Mouse (Mus musculus) limb, embryonic 12.5 days (tissue): Measurements from ENCODE around the gene Speg. TPM values are rescaled to one million over a fixed set of nuclear protein-coding genes. Genes with fewer than 3 reads are reported as not detected.

Source experiments
- ATAC-seq: fragments of 200-750 bp; cut with Nextera tagmentation; 2 replicates; pipeline ENCODE4 v1.8.0; 2017; ENCODE audit warnings: low read depth, moderate TSS enrichment; ENCODE audit not compliant: insufficient number of reproducible peaks, insufficient read depth, low FRiP score, low TSS enrichment
- H3K27ac ChIP-seq: fragments of 300-500 bp; sonication (generic); 2 replicates; pipeline ENCODE4 v1.5.1; 2016; ENCODE audit warnings: mild to moderate bottlenecking, moderate library complexity
- H3K27me3 ChIP-seq: fragments of 300-500 bp; sonication (generic); 2 replicates; pipeline ENCODE4 v1.6.1; 2016; ENCODE audit warnings: mild to moderate bottlenecking, moderate library complexity
- H3K36me3 ChIP-seq: fragments of 300-500 bp; sonication (generic); 2 replicates; pipeline ENCODE4 v1.6.1; 2016; ENCODE audit warnings: mild to moderate bottlenecking, moderate library complexity
- H3K4me1 ChIP-seq: fragments of 300-500 bp; sonication (generic); replicated peaks from 2 replicates; pipeline ENCODE4 v1.6.1; 2016
- H3K4me2 ChIP-seq: fragments of 300-500 bp; sonication (generic); 2 replicates; pipeline ENCODE4 v1.6.1; 2016; ENCODE audit warnings: mild to moderate bottlenecking, moderate library complexity
- H3K4me3 ChIP-seq: fragments of 300-500 bp; sonication (generic); replicated peaks from 2 replicates; pipeline ENCODE4 v1.5.1; 2016; ENCODE audit warnings: mild to moderate bottlenecking
- H3K9ac ChIP-seq: fragments of 300-500 bp; sonication (generic); replicated peaks from 2 replicates; pipeline ENCODE4 v1.6.1; 2016; ENCODE audit warnings: mild to moderate bottlenecking, moderate library complexity
- H3K9me3 ChIP-seq: fragments of 300-500 bp; sonication (generic); 2 replicates; pipeline ENCODE4 v1.6.1; 2016; ENCODE audit warnings: mild to moderate bottlenecking, moderate library complexity
- WGBS: fragments of 180-500 bp; shearing (Covaris S2); methylation state at CpG from one replicate; pipeline ENCODE4 v1.1.7; 2016; 5-methylcytosine and 5-hydroxymethylcytosine counted together
- polyA plus RNA-seq: library from polyadenylated mRNA; unstranded; fragments of >200 nt; fragmentation: Nextera tagmentation; extraction: Ambion mirVana; gene quantifications from 2 replicates; pipeline ENCODE4 v1.2.1, GENCODE M21; 2016

Gene Speg
- polyA plus RNA-seq, 1 experiment from 2014 or later = 30.4 TPM

DNA sequence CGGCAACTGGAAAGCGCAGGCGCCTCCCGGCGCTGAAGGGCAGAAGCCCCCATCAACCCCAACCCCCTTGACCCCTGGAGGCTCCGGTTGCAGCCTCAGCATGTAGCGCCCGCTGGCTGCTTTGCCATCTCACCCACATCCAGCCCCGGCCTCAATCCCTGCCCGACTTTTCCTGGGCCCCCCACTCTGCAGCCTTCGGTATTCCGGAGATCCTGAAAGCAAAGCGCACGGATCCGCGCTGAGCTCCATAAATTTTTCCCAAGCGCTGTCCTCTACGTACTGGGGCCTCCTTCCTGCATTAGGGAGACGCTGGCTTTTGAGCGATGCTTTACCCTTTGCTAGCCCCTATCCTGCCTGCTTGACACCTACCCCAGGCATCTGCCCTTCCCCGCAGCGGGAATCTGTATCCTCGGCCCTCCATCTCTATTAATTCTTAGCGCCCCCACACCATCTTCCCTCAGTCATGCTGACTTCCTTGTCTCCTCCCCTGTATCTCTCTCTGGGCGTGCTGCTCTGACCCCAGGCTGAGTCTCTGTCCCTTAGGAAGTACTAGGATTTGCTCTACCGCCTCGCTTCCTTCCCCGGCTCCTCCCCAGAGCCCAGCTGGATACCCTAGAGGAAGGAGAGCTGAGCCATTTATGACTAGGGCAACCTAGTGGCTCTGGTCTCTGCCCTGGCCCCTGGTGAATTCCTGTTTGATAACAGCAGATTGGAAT, 7.4 kb downstream of the Speg start:
- H3K9me3 ChIP-seq = no peaks in the 10 kb centered on the region
- peak overlapping the region; percentile 86 for H3K4me3 ChIP-seq
- H3K4me2 ChIP-seq = peak overlapping the region; percentile 90
- H3K36me3 ChIP-seq = peaks cover 10% of the 10 kb centered on the region
- 2% methylated on average over 28 of the region's 28 CpGs for WGBS
- H3K4me1 ChIP-seq = peaks cover 54% of the 10 kb centered on the region
- ATAC-seq = 0 out of 2 replicates have a peak, but pooled peaks have one; percentile 24
- peak overlapping the region; percentile 87 for H3K9ac ChIP-seq
- peak overlapping the region; percentile 69 for H3K27ac ChIP-seq
- H3K27me3 ChIP-seq = peaks cover 38% of the 10 kb centered on the region

DNA sequence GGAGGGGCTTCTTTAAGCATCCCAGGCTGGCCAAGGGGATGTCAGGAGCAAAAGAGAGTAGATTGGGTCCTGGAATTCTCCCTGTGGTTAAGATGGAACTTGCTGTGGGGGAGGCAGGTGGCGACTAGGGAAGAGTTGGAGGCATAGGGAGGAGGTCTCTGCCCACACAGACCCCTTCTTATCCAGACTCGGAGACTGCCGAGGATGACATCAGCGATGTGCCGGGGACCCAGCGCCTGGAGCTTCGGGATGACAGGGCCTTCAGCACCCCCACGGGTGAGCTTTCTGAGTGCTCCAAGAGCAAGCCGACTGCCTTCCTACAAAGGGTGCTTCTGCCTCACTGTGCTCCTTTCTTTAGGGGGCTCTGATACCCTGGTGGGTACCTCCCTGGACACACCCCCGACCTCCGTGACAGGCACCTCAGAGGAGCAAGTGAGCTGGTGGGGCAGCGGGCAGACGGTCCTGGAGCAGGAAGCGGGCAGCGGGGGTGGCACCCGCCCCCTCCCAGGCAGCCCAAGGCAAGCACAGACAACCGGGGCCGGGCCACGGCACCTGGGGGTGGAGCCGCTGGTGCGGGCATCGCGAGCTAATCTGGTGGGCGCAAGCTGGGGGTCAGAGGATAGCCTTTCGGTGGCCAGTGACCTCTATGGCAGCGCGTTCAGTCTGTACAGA, 9.5 kb downstream of the Speg start:
- Histone ChIP-seq H3K9me3 (no peaks in the 10 kb centered on the region), H3K9ac (no peak overlapping the region; the same call in 1 of the 2 replicates), H3K4me2 (no peak overlapping the region), H3K4me1 (peaks cover 68% of the 10 kb centered on the region), H3K4me3 (no peak overlapping the region), H3K36me3 (peaks cover 15% of the 10 kb centered on the region), H3K27me3 (peaks cover 55% of the 10 kb centered on the region), H3K27ac (no peak overlapping the region)
- no peak for ATAC-seq
- 91% methylated on average over 27 of the region's 27 CpGs for WGBS

DNA sequence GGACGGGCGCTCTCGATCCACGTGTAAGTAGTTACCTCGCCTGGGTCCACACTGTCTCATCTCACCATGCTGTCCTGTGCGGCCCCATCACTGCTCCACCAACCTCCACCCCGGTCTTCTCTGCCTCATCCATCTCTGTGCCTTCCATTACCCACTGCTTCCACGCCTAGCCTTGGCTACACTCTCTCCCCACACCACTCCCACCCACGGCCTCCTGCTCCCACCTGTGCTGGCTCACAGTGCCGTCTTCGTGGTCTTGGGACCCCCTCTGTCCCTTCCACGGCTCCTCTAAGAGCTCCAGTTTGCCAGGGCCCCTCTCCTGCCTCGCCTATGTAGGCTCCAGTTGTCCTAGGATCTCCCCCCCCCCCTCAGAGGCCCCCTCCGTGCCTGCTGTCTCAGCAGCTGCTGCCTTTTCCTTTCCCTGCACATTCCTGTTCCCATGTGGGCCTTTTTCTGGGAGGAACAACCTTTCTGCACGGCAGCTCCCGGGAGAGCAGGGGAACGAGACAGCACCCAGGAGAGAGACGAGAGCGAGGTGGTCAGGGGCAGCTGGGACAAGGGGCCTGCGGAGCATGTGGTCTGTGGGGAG, 10.1 kb downstream of the Speg start:
- H3K9me3 ChIP-seq = no peaks in the 10 kb centered on the region
- peaks cover 62% of the 10 kb centered on the region for H3K4me1 ChIP-seq
- ATAC-seq = no peak
- no peak overlapping the region; the same call in 1 of the 2 replicates for H3K9ac ChIP-seq
- WGBS = 73% methylated on average over 20 of the region's 20 CpGs
- H3K36me3 ChIP-seq = peaks cover 15% of the 10 kb centered on the region
- H3K27me3 ChIP-seq = peaks cover 60% of the 10 kb centered on the region
- peak overlapping the region; percentile 8; the same call in 1 of the 2 replicates for H3K27ac ChIP-seq
- H3K4me2 ChIP-seq = no peak overlapping the region
- H3K4me3 ChIP-seq = 0 out of 2 replicates have a peak overlapping the region, but pooled peaks have one; percentile 3

DNA sequence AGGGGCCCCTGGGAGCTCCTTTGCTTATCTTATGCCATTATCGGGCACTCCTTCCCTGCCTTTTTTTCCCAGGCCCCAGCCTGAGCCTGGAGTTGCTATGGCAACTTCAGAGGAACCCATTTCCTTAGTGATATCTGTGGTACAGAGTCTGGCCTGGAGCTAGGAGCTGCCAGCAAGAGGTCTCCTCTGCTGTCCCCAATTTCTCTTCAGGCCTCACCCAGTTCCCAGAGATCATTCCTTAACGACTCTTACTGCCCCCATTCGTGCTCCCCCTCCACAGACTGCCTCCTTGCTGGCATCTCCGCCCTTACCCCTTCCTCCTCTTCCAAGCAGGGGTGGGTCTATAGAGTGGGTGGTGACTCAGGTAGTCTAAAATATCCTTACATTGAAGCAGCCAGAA, 11.1 kb downstream of the Speg start:
- 37% methylated on average over 4 of the region's 4 CpGs for WGBS
- H3K4me2 ChIP-seq = no peak overlapping the region
- H3K27me3 ChIP-seq = peaks cover 67% of the 10 kb centered on the region

DNA sequence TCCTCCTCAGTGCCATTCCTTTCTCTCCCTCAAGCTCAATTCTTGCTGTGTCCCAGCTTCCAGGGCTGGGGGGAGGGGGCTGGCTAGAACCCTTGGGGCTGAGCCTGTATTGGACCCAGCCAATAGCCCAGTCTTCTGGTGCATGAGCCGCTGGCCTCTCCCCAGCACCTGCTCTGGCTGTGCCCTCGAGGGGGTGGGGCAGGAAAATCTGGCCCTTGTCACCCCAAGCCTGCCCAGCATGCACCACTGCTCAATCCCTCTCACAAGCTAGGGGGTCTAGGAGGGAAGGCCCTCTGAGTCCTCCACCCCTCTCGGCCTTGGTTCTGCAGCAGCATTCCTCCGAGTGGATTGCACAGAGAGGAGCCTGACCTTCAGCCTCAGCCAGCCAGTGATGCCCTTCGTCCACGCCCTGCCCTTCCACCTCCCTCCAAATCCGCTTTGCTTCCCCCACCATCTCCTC, 12.4 kb downstream of the Speg start:
- peaks cover 53% of the 10 kb centered on the region for H3K4me1 ChIP-seq
- peaks cover 67% of the 10 kb centered on the region for H3K27me3 ChIP-seq
- peak overlapping the region; percentile 35 for H3K4me3 ChIP-seq
- ATAC-seq = 0 out of 2 replicates have a peak, but pooled peaks have one; percentile 9
- no peaks in the 10 kb centered on the region for H3K9me3 ChIP-seq
- peak overlapping the region; percentile 62 for H3K4me2 ChIP-seq
- WGBS = 25% methylated on average over 7 of the region's 7 CpGs
- H3K27ac ChIP-seq = no peak overlapping the region
- peak overlapping the region; percentile 56 for H3K9ac ChIP-seq
- H3K36me3 ChIP-seq = peaks cover 27% of the 10 kb centered on the region

More for the DNA sequence above, 11.1 kb downstream of the Speg start:
- Histone ChIP-seq H3K36me3 (peaks cover 22% of the 10 kb centered on the region), H3K9ac (no peak overlapping the region), H3K4me1 (peaks cover 59% of the 10 kb centered on the region), H3K4me3 (no peak overlapping the region), H3K27ac (no peak overlapping the region), H3K9me3 (no peaks in the 10 kb centered on the region)
- ATAC-seq = no peak

DNA sequence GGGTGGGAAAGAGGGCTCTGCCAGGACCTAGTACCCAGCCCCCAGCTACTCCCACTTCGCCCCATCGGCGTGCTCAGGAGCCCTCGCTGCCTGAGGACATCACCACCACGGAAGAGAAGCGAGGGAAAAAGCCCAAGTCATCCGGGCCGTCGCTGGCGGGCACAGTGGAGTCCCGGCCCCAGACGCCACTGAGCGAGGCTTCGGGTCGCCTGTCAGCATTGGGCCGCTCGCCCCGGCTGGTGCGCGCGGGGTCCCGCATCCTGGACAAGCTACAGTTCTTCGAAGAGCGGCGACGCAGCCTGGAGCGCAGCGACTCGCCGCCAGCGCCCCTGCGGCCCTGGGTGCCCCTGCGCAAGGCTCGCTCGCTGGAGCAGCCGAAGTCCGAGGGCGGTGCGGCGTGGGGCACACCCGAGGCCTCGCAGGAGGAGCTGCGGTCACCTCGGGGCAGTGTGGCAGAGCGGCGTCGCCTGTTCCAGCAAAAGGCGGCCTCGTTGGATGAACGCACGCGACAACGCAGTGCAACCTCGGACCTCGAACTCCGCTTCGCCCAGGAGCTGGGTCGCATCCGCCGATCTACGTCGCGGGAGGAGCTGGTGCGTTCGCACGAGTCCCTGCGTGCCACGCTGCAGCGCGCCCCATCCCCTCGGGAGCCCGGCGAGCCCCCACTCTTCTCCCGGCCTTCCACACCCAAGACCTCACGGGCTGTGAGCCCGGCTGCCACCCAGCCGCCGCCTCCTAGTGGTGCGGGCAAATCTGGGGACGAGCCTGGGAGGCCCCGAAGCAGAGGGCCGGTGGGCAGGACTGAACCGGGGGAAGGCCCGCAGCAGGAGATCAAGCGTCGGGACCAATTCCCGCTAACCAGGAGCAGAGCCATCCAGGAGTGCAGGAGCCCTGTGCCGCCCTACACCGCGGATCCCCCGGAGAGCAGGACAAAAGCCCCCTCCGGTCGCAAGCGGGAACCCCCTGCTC, 13.1 kb downstream of the Speg start:
- 6% methylated on average over 94 of the region's 94 CpGs for WGBS
- Histone ChIP-seq H3K36me3 (peaks cover 27% of the 10 kb centered on the region), H3K4me2 (peak overlapping the region; percentile 62), H3K9me3 (no peaks in the 10 kb centered on the region), H3K4me1 (peaks cover 51% of the 10 kb centered on the region), H3K27me3 (peaks cover 67% of the 10 kb centered on the region), H3K9ac (peak overlapping the region; percentile 56), H3K27ac (no peak overlapping the region), H3K4me3 (peak overlapping the region; percentile 35)
- ATAC-seq = no peak

DNA sequence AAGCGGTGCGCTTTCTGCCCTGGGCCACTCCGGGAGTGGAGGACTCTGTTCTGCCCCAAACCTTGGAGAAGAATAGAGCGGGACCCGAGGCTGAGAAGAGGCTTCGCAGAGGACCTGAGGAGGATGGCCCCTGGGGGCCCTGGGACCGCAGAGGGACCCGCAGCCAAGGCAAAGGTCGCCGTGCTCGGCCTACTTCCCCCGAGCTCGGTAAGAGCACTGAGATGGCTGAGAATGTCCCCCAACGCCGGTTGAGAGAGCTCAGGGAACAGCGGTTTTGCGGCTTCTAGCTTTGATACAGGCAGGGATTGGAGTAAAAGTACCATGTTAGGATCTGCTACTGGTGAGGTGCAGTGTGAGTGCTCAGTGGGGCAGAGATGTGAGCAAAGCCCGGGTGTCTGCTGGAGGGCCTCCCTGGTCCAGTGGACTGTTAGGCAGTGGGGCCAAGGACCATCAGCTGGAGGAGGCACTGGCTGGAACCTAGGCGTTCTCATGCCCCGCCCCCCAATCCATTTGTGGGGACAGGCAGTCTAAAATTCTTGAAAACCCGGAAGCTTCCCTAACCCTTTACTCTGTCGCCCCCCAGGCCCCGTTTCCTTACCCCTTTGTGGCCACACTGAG, 13.9 kb downstream of the Speg start:
- Histone ChIP-seq H3K27me3 (peaks cover 67% of the 10 kb centered on the region), H3K4me2 (peak overlapping the region; percentile 62), H3K4me1 (peaks cover 52% of the 10 kb centered on the region), H3K27ac (no peak overlapping the region), H3K9me3 (no peaks in the 10 kb centered on the region), H3K4me3 (peak overlapping the region; percentile 35), H3K9ac (peak overlapping the region; percentile 56; the same call in 1 of the 2 replicates), H3K36me3 (peaks cover 30% of the 10 kb centered on the region)
- WGBS = 29% methylated on average over 23 of the region's 23 CpGs
- no peak for ATAC-seq

- Histone ChIP-seq H3K27me3 (peaks cover 28% of the 10 kb centered on the region), H3K27ac (no peak overlapping the region), H3K4me2 (no peak overlapping the region), H3K4me1 (peaks cover 21% of the 10 kb centered on the region), H3K9ac (no peak overlapping the region), H3K9me3 (no peaks in the 10 kb centered on the region), H3K4me3 (no peak overlapping the region), H3K36me3 (peaks cover 47% of the 10 kb centered on the region)
- no peak for ATAC-seq
- 64% methylated on average over 9 of the region's 9 CpGs for WGBS
Measured at GRCm38 (mm10) chr1:75393139-75393538, 18.0 kb downstream of the Speg start.

- Histone ChIP-seq H3K4me2 (no peak overlapping the region), H3K4me3 (no peak overlapping the region), H3K9me3 (no peaks in the 10 kb centered on the region), H3K27me3 (peaks cover 21% of the 10 kb centered on the region), H3K4me1 (peaks cover 21% of the 10 kb centered on the region), H3K27ac (no peak overlapping the region), H3K9ac (no peak overlapping the region), H3K36me3 (peaks cover 47% of the 10 kb centered on the region)
- 91% methylated on average over 3 of the region's 3 CpGs for WGBS
- no peak for ATAC-seq
Measured at GRCm38 (mm10) chr1:75393846-75394245, 18.7 kb downstream of the Speg start.

- ATAC-seq = peak; percentile 49; the same call in 1 of the 2 replicates
- Histone ChIP-seq H3K27me3 (no peaks in the 10 kb centered on the region), H3K9ac (0 out of 2 replicates have a peak overlapping the region, but pooled peaks have one; percentile 9), H3K9me3 (no peaks in the 10 kb centered on the region), H3K27ac (peak overlapping the region; percentile 89), H3K36me3 (peaks cover 59% of the 10 kb centered on the region), H3K4me1 (peaks cover 29% of the 10 kb centered on the region), H3K4me3 (no peak overlapping the region), H3K4me2 (peak overlapping the region; percentile 60)
- 8% methylated on average over 9 of the region's 9 CpGs for WGBS
Measured at GRCm38 (mm10) chr1:75398761-75399402, 23.8 kb downstream of the Speg start.
